Mouse (Mus musculus) thymus, postnatal 25 days (tissue): ENCODE results near the gene Wfdc2.

ENCODE experiments used
- DNase-seq: peaks from one replicate; pipeline ENCODE4 v3.0.0; 2022

The Wfdc2 gene

GRCm38 (mm10) chr2:164562391-164563188 is at the start of gene Wfdc2:
Gene Wfdc2 (plus strand): TSS chr2:164562413.
- DNase-seq, result no peak

- DNase-seq, result no peak
These were observed 48.8 kb upstream of the Wfdc2 start for GRCm38 (mm10) chr2:164513389-164513788.

DNA sequence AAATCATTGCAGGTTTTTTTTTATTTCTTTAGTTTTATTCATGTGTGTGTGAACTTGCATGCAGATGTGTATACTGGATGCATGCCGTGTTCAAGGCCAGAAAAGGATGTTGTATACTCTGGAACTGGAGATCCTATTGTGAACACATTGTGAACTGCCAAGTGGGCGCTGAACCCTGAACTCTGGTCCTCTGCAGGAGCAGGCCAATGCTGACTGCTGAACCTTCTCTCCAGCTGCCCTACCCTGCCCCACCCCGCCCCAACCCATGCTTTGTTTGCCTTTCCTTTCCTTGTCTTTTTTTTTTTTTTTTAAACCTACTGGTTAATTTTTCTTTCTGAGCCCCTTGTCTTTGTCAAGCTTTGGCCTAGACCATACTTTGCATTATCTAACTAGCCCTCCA is 47.3 kb upstream of the Wfdc2 start:
- no peak for DNase-seq

GRCm38 (mm10) chr2:164515897-164516296 is 46.3 kb upstream of the Wfdc2 start:
- no peak for DNase-seq

DNA sequence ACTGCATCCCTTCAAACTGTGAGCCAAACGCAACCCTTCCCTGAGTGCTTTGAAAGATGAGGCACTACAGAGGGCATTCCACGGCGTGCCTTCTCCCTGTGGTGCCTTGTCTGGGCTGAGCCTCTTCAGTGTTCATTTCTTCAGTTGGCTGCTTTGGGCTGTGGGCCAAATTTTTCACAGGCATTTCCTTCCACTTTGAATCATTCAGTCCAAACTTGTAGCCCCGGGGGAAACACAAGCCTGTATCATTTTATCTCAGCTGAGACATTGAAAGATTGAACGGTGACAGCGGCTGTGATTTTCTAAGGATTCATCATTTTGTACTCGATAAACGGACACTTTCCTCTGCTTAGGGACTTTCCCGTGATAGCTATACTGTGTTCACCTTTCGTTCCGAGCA is 45.6 kb upstream of the Wfdc2 start:
- DNase-seq, result no peak

GRCm38 (mm10) chr2:164517485-164518221 is 44.6 kb upstream of the Wfdc2 start:
- DNase-seq, result peak; percentile 73

GRCm38 (mm10) chr2:164518266-164519170 is 43.7 kb upstream of the Wfdc2 start:
- no peak for DNase-seq

DNA sequence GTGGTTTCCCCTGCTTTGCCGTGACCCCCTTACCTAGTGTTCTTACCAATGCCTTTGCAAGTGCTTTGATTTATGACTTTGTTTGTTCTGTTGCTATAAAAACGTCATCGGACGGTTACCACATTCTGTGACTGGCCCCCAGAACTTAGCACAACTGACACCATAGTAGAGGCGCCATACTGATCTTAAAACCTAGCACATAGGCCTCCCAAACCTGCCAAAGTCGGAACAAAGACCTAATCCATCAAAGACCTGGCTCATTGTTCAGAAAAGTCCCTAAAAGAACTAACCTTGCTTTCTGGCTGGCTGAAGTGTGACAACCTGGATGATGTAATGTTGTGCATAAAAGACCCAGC is 43.1 kb upstream of the Wfdc2 start:
- DNase-seq, result no peak

DNA sequence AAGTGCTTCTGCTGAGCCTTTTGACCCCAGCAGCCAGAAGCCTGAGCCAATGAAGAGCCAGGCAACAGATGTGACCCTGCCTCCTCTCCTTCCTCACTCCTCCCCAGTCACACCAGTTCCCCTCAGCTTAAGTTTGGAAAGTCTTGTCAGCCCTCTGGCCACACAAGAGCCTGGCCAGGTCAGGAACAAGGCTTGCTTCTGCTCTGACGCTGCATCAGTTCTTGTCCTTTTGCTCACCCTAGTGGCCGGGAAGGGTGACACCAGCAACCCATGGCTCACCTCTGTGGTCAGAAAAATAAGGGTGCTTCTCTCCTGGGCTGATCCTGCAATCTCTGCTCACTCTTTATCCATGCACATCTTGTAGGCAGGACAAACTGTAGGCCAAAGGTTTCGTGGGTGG is 41.4 kb upstream of the Wfdc2 start:
- peak; percentile 44 for DNase-seq

- peak; percentile 58 for DNase-seq
These were observed 40.4 kb upstream of the Wfdc2 start for GRCm38 (mm10) chr2:164521841-164522240.

- peak; percentile 14 for DNase-seq
These were observed 39.9 kb upstream of the Wfdc2 start for GRCm38 (mm10) chr2:164522280-164522679.

DNA sequence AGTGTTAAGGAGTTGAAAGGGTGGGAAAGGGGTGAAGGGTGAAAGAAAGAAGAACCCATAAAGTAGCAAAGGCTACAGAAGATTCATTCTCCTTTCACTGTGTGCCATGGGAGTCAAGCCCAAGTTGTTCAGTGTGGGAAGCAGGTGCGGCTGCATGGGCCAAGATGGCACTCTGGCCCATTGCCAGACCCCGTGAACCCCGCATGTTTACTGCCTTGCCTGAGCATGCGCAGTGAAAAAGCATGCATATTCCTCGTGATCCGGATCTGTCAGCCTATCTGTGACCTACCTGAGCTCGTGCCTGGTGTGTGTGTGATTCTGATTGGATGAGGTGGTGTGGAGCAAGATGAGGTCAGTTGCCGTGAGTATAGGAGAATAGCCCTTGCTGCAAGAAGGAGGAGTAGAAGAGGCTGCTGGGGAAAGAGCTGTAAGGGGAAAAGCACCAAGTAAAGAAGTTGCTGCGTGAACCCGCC is 38.9 kb upstream of the Wfdc2 start:
- no peak for DNase-seq

GRCm38 (mm10) chr2:164528557-164528956 is 33.7 kb upstream of the Wfdc2 start:
- DNase-seq, result no peak

DNA sequence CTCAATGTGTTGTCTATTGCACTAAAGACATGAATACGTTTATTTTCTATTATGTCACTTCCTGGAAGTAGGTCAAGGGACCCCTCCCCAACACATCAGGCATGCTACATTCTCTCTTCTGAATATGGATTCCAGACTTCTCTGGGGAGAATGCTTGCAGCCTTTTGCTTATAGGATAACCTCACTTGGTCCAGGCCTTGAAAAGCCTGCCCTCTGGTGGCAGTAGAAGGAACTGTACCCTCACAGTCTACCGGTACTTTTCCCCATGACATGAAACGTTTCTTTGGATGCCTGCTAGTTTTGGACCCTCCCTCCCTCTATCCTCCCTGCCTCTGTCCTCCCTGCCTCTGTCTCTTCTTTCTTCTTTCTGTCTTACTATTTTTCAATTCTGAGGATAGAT is 31.0 kb upstream of the Wfdc2 start:
- peak; percentile 72 for DNase-seq

GRCm38 (mm10) chr2:164534315-164534714 is 27.9 kb upstream of the Wfdc2 start:
- DNase-seq, result peak; percentile 30

DNA sequence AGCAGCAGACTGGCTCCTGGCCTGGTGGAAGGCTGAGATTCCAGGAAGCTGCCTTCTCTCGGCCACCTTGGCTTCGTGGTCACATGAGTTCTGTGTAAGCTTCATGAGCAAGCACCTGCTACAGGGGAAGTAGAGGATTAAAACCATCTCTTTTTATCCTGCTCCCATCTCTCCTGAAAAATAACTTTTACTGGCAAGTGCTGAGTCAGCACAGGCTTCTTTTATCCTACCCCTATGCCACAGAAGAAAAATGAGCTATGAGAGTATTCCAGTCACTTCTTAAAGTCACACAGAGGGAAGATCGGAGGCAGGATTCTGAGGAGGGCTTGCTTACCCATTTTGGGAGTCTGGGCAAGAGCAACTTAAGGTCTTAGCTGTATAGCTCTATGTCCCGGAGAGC is 25.2 kb upstream of the Wfdc2 start:
- DNase-seq, result no peak

- no peak for DNase-seq
These were observed 21.4 kb upstream of the Wfdc2 start for GRCm38 (mm10) chr2:164540652-164541427.

GRCm38 (mm10) chr2:164542132-164542531 is 20.1 kb upstream of the Wfdc2 start:
- DNase-seq, result no peak

DNA sequence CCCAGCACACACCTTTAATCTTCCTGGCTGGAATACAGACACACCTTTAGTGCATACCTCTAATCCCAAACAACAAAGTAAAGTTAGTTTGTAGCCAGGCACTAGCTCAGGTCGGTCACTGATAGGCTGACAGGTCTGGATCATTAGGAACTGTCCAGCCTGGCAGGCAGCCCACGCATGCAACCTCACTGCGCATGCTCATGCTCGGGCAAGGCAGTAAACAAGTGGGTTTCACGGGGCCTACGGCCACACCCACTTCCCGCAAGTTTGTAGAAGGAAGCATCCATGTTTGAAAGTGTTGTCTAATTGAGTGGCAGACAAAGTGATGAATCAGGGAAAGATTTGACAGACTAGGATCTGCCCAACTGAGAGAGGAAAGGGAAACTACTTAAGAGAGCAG is 19.6 kb upstream of the Wfdc2 start:
- DNase-seq, result no peak

DNA sequence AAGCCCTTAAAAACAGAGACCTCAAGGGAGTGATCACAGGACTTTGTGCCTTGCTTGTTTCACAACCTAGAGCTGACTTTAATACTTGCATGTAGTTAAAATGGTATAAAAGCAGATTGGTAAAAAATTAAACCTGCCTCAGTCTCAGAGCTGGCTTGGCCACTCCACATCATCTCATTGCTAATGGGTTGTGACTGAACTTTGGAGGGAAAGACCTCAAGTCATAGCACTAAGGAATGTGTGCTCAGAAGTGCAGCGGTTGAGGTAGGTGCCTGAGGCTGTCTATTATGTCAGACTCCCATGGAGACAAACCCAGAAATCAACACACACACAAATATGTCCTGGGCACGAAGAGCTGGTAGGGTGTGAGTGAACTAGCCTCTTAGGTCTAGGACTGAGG is 18.5 kb upstream of the Wfdc2 start:
- DNase-seq, result no peak

DNA sequence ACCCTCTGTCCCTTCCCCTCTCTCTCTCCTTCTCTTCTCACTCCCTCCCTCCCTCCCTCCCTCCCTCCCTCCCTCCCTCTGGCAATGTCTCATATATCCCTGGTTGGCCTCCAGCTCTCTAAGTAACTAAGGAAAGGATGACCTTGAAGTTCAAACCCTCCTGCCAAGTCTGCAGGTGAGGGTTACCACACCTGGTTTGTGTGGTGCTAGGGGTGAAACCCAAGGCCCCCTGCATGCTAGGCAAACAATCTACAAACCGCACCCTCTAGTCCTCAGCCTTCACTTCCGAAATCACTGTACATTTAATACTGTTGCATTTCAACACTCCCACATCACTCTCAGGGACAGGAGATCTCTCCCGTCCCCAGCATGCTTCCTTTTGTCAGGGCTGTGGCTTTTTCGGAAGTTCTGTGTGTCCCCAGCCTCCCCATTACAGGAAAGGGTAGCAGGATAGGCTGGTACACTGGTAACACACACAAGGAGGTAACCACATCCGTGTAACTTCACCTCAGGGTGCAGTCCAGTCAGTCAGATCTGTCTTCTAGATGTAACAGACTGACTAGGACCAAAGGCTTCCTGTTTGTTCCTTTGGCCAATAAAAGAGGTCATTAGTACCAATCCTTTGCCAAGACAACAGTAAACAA is 17.6 kb upstream of the Wfdc2 start:
- DNase-seq, result no peak

DNA sequence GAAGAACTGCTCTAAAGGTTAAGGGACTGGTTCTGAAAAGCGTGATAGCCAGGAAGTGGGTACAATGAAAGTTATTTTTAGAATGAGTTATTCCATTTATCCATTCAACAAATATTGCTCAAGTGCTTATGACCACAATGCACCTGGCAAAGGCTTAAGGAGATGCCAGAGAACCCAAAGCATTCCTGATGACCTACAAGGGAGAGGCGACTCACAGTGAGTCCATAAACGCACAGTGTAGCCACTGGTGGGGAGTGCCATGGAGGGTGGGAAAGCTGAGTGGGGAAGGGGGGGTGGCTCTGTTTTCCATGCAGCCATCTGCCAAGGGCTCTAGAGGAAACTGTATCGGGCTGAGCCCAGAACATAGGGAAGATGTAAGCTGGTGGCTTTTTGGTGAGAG is 12.9 kb upstream of the Wfdc2 start:
- DNase-seq, result no peak
